Mouse (Mus musculus): ENCODE data around the gene Gm5622. TPM values are rescaled to one million over a fixed set of nuclear protein-coding genes. Genes with fewer than 3 reads are reported as not detected.
"Not testable (repeated sequence)": the region's sequence is repeated elsewhere in the genome, so short reads cannot be mapped to it uniquely, and the experiment has no call there.

Gm5622 gene
- not detected in 2 replicates for polyA plus RNA-seq (2016; fragmentation: Nextera tagmentation; extraction: Ambion mirVana)

DNA sequence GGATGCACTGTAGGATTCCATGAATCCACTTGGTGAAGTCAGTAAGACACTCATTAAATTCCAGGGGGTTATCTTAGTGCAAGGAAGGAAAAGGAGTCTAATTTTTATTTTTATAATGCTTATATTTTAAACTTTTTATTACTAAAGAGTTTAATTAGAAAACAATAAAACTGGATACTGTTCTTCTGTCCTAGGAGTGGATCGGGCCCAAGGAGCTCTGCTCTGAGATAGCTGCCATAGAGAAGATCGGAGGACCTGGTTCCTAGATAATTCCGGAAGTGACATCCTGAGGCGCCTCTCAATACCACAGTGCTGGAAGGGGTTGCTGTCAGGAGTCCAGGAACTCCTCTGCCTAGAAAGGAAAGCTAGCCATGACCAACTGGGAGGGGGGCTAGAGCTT, at the start of gene Gm5622:
TSS of gene Gm5622 (plus strand) at position 301 of the 400 bp plus-strand sequence.
- ATAC-seq (ENCODE audit: low FRiP score), result no peak
- WGBS, result 91% methylated on average over 4 of the region's 4 CpGs
- no peaks in the 10 kb centered on the region for H3K36me3 ChIP-seq
- no peaks in the 10 kb centered on the region for H3K4me1 ChIP-seq
- H3K4me3 ChIP-seq, result no peak within 1 kb of the TSS
- no peak within 1 kb of the TSS for H3K9ac ChIP-seq
- no peak within 1 kb of the TSS for H3K4me2 ChIP-seq (replicated peaks)
- H3K27ac ChIP-seq, result no peak within 1 kb of the TSS
- H3K27me3 ChIP-seq, result no peaks in the 10 kb centered on the region
- no peaks in the 10 kb centered on the region for H3K9me3 ChIP-seq (replicated peaks)

DNA sequence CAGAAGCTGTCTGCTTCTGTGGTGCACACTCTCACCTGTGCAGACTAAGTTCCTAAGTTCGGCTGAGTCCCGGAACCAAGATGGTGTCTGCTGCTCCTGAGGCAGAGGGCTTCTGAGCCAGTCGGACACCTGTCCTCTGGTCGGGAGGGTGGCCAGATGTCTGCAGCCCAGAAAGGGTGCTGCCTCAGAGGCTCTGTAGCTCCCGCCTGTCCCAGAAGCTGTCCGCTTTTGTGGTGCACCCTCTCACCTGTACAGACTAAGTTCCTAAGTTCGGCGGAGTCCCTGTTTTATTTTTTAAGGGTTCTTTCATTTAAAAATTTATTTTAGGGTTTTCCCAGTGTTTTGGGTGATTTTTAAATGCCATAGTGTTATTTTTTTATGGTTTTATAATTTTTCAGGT, 45.2 kb upstream of the Gm5622 start:
- no peaks in the 10 kb centered on the region for H3K27me3 ChIP-seq
- ATAC-seq (ENCODE audit: low FRiP score), result no peak
- 97% methylated on average over 8 of the region's 8 CpGs for WGBS
- H3K4me1 ChIP-seq, result no peaks in the 10 kb centered on the region
- H3K36me3 ChIP-seq, result no peaks in the 10 kb centered on the region
- H3K9ac ChIP-seq, result no peak overlapping the region
- H3K27ac ChIP-seq, result no peak overlapping the region
- H3K4me3 ChIP-seq, result no peak overlapping the region
- no peaks in the 10 kb centered on the region for H3K9me3 ChIP-seq (replicated peaks)
- no peak overlapping the region for H3K4me2 ChIP-seq (replicated peaks)

DNA sequence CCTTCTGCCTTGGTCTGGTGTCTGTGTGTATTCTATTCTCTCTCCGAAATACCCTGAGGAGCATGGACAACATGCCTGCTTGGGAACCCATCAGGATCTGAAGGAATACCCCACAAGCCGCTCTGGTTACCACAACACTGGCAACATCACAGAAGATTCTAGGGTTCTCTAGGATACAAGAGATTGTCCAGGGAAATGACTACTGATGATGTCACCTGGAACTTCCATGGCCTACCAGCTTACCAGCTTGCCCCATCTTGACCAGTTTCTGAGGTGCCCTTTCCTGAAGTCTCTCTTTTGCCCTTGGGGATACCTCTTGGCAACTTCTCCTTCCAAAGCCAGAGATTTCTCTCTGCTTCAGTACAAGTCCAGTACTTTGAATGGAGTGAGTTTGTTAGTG, 21.4 kb downstream of the Gm5622 start, which contains the start of gene Gm17175:
TSS of gene Gm17175 (minus strand) at position 101 of the 400 bp plus-strand sequence.
- WGBS, result 87% methylated on average over 2 of the region's 2 CpGs
- not testable (repeated sequence) for ATAC-seq (ENCODE audit: low FRiP score); H3K9ac ChIP-seq; H3K27me3 ChIP-seq; H3K27ac ChIP-seq; H3K4me2 ChIP-seq (replicated peaks); H3K4me1 ChIP-seq; H3K36me3 ChIP-seq; H3K9me3 ChIP-seq (replicated peaks); H3K4me3 ChIP-seq

DNA sequence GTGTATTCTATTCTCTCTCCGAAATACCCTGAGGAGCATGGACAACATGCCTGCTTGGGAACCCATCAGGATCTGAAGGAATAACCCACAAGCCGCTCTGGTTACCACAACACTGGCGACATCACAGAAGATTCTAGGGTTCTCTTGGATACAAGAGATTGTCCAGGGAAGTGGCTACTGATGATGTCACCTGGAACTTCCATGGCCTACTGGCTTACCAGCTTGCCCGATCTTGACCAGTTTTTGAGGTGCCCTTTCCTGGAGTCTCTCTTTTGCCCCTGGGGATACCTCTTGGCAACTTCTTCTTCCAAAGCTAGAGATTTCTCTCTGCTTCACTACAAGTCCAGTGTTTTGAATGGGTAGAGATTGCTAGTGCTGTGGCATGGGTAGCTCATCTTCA, 39.4 kb downstream of the Gm5622 start, which contains the start of gene Gm17174:
TSS of gene Gm17174 (minus strand) at position 101 of the 400 bp plus-strand sequence.
- not testable (repeated sequence) for H3K36me3 ChIP-seq; ATAC-seq (ENCODE audit: low FRiP score); H3K4me1 ChIP-seq; H3K4me3 ChIP-seq; H3K9me3 ChIP-seq (replicated peaks); H3K27ac ChIP-seq; H3K4me2 ChIP-seq (replicated peaks); H3K27me3 ChIP-seq; H3K9ac ChIP-seq
- 93% methylated on average over 4 of the region's 4 CpGs for WGBS

DNA sequence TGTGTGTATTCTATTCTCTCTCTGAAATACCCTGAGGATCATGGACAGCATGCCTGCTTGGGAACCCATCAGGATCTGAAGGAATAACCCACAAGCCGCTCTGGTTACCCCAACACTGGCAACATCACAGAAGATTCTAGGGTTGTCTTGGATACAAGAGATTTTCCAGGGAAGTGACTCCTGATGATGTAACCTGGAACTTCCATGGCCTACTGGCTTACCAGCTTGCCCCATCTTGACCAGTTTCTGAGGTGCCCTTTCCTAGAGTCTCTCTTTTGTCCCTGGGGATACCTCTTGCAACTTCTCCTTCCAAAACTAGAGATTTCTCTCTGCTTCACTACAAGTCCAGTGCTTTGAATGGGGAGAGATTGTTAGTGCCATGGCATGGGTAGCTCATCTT, 58.6 kb downstream of the Gm5622 start, which contains the start of gene Gm17078:
TSS of gene Gm17078 (minus strand) at position 101 of the 400 bp plus-strand sequence.
- ATAC-seq (ENCODE audit: low FRiP score), result no peak
- Histone ChIP-seq H3K4me1 (no peaks in the 10 kb centered on the region), H3K36me3 (no peaks in the 10 kb centered on the region), H3K27me3 (no peaks in the 10 kb centered on the region), H3K27ac (no peak within 1 kb of the TSS), H3K4me2 (replicated peaks) (no peak within 1 kb of the TSS), H3K4me3 (no peak within 1 kb of the TSS), H3K9me3 (replicated peaks) (no peaks in the 10 kb centered on the region), H3K9ac (no peak within 1 kb of the TSS)
- 86% methylated on average over 1 of the region's 1 CpGs for WGBS

DNA sequence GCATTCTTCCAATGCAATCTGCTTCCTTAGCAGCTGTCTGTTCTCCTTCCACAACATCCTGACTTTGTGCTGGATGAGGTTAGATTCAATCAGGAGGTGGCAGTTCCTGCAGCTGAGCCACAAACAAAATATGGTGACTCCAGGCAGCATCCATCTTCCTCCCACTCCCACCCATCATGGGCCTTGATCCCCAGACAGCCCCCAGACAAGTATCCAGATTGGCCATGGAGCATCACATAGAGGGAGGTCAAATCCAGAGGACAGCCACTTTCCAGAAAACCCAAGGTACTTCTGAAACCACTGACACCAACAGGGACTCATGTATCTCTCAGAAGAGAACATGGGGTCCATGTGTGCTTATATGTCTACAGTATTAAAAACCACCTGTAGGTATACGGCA, 79.8 kb downstream of the Gm5622 start:
- ATAC-seq (ENCODE audit: low FRiP score); H3K9ac ChIP-seq; H3K4me3 ChIP-seq; H3K36me3 ChIP-seq; H3K9me3 ChIP-seq (replicated peaks); H3K27ac ChIP-seq; H3K4me1 ChIP-seq; H3K27me3 ChIP-seq; H3K4me2 ChIP-seq (replicated peaks): not testable (repeated sequence)
- WGBS, result 100% methylated on average over 1 of the region's 1 CpGs

DNA sequence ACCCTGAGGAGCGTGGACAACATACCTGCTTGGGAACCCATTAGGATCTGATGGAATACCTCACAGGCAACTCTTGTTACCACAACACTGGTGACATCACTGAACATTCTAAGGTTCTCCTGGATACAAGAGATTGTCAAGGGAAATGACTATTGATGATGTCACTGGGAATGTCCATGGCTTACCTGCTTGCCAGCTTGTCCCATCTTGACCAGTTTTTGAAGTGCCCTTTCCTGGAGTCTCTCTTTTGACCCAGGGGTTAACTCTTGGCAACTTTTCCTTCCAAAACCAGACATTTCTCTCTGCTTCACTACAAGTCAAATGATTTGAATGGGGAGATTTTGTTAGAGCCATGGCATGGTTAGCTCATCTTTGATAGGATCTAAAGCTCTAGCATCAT, 83.0 kb downstream of the Gm5622 start, which contains the start of gene Gm4181:
TSS of gene Gm4181 (minus strand) at position 101 of the 400 bp plus-strand sequence.
- not testable (repeated sequence) for ATAC-seq (ENCODE audit: low FRiP score); H3K4me1 ChIP-seq; H3K36me3 ChIP-seq; H3K27ac ChIP-seq; H3K4me2 ChIP-seq (replicated peaks); H3K9me3 ChIP-seq (replicated peaks); H3K9ac ChIP-seq; H3K4me3 ChIP-seq; H3K27me3 ChIP-seq
- WGBS, result 75% methylated on average over 1 of the region's 1 CpGs

DNA sequence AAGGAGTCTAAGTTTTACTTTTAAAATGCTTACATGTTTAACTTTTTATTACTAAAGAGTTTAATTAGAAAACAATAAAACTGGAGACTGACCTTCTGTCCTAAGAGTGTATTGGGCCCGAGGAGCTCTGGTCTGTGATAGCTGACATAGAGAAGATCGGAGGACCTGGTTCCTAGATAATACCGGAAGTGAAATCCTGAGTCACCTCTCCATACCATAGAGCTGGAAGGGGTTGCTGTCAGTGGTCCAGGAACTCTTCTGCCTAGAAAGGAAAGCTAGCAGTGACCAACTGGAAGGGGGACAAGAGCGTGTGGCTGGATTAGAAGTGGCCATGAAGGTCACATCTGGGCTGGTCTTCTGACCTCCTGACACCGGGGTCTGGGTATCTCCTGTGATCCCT, 124.7 kb downstream of the Gm5622 start:
- H3K4me2 ChIP-seq (replicated peaks), result no peak overlapping the region
- no peaks in the 10 kb centered on the region for H3K27me3 ChIP-seq
- no peak overlapping the region for H3K4me3 ChIP-seq
- WGBS, result 90% methylated on average over 5 of the region's 5 CpGs
- ATAC-seq (ENCODE audit: low FRiP score), result no peak
- H3K36me3 ChIP-seq, result no peaks in the 10 kb centered on the region
- no peaks in the 10 kb centered on the region for H3K4me1 ChIP-seq
- no peaks in the 10 kb centered on the region for H3K9me3 ChIP-seq (replicated peaks)
- H3K9ac ChIP-seq, result no peak overlapping the region
- no peak overlapping the region for H3K27ac ChIP-seq

DNA sequence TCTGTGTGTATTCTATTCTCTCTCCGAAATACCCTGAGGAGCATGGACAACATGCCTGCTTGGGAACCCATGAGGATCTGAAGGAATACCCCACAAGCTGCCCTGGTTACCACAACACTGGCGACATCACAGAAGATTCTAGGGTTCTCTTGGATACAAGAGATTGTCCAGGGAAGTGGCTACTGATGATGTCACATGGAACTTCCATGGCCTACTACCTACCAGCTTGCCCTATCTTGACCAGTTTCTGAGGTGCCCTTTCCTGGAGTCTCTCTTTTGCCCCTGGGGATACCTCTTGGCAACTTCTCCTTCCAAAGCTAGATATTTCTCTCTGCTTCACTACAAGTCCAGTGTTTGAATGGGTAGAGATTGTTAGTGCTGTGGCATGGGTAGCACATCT, 142.8 kb downstream of the Gm5622 start, which contains the start of gene Gm17079:
TSS of gene Gm17079 (minus strand) at position 101 of the 400 bp plus-strand sequence.
- H3K36me3 ChIP-seq; H3K4me3 ChIP-seq; H3K9ac ChIP-seq; H3K4me2 ChIP-seq (replicated peaks); H3K9me3 ChIP-seq (replicated peaks); H3K27ac ChIP-seq; H3K4me1 ChIP-seq; H3K27me3 ChIP-seq; ATAC-seq (ENCODE audit: low FRiP score): not testable (repeated sequence)
- WGBS, result 93% methylated on average over 2 of the region's 2 CpGs

Other genes starting within 250 kb of the Gm5622 start
- not detected in 2 replicates for gene Gm7247, start 191.0 kb upstream of the Gm5622 start, polyA plus RNA-seq (2016; fragmentation: Nextera tagmentation; extraction: Ambion mirVana)
- not detected in 2 replicates for gene Vmn2r88, start 142.0 kb upstream of the Gm5622 start, polyA plus RNA-seq (2016; fragmentation: Nextera tagmentation; extraction: Ambion mirVana)
- not detected in 2 replicates for gene Vmn2r89, start 100.9 kb upstream of the Gm5622 start, polyA plus RNA-seq (2016; fragmentation: Nextera tagmentation; extraction: Ambion mirVana)
- not detected in 2 replicates for gene Gm17175, start 21.3 kb downstream of the Gm5622 start, polyA plus RNA-seq (2016; fragmentation: Nextera tagmentation; extraction: Ambion mirVana)
- gene Gm17174, start 39.3 kb downstream of the Gm5622 start, polyA plus RNA-seq (2016; fragmentation: Nextera tagmentation; extraction: Ambion mirVana), result not detected in 2 replicates
- not detected in 2 replicates for gene Gm17078, start 58.5 kb downstream of the Gm5622 start, polyA plus RNA-seq (2016; fragmentation: Nextera tagmentation; extraction: Ambion mirVana)
- not detected in 2 replicates for gene Gm4181, start 82.9 kb downstream of the Gm5622 start, polyA plus RNA-seq (2016; fragmentation: Nextera tagmentation; extraction: Ambion mirVana)
- not detected in 2 replicates for gene Gm17079, start 142.7 kb downstream of the Gm5622 start, polyA plus RNA-seq (2016; fragmentation: Nextera tagmentation; extraction: Ambion mirVana)
- not detected in 2 replicates for gene Gm5800, start 164.4 kb downstream of the Gm5622 start, polyA plus RNA-seq (2016; fragmentation: Nextera tagmentation; extraction: Ambion mirVana)
- gene Ang4, start 220.8 kb downstream of the Gm5622 start, polyA plus RNA-seq (2016; fragmentation: Nextera tagmentation; extraction: Ambion mirVana), result not detected in 2 replicates
- not detected in 2 replicates for gene AY358078, start 247.3 kb downstream of the Gm5622 start, polyA plus RNA-seq (2016; fragmentation: Nextera tagmentation; extraction: Ambion mirVana)

Data from hindbrain, embryonic 12.5 days (tissue).